Mouse (Mus musculus): Measurements from ENCODE around the gene 1700102P08Rik.

The 1700102P08Rik gene

DNA sequence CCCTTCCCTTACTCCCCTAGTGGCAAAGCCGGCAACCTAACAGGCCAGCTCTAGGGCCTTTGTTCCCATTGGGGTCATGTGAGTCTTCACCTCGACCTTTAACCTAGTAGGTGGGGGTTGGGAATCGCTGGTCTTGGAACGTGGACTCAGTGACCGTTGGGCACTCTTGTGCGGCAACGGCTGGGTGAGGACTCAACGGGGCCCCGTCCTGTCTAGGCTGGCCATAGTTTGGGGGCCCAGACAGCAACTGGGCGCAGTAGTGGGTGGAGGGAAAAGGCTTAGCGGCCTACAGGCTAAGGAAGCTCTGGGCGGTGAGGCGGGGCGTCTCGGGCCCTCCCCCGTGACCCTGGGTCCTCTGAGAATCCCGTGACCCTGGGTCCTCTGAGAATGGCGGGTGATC lies at the start of gene 1700102P08Rik:
TSS of gene 1700102P08Rik (plus strand) at position 130 of the 400 bp plus-strand sequence.
- DNase-seq: no peak

DNA sequence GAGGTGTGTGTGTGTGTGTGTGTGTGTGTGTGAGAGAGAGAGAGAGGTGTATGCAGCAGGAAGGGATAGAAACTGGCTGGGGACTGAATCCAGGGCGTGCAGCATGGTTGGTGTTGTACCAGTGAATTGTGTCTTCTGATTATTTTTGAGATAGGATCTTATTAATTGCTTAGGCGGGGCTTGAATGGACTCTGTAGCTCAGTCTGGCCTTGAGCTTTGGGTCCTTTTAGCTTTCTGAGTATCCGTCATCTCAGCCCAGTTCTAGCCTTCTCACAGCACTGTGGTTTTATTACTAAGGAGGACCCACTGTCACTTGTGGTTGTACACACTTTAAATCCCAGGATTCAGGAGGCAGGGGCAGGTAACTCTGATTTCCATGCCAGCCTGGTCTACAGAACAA lies 49.3 kb upstream of the 1700102P08Rik start:
- DNase-seq: no peak

GRCm38 (mm10) chr9:108343835-108344234 lies 48.8 kb upstream of the 1700102P08Rik start:
- DNase-seq: no peak

GRCm38 (mm10) chr9:108344471-108344870 lies 48.1 kb upstream of the 1700102P08Rik start:
- DNase-seq: no peak

GRCm38 (mm10) chr9:108347024-108347423 lies 45.6 kb upstream of the 1700102P08Rik start:
- DNase-seq: no peak

GRCm38 (mm10) chr9:108347540-108348289 lies 44.9 kb upstream of the 1700102P08Rik start, which contains the start of gene Usp4:
TSS of gene Usp4 (plus strand) at chr9:108347853.
- DNase-seq: peak; percentile 84

DNA sequence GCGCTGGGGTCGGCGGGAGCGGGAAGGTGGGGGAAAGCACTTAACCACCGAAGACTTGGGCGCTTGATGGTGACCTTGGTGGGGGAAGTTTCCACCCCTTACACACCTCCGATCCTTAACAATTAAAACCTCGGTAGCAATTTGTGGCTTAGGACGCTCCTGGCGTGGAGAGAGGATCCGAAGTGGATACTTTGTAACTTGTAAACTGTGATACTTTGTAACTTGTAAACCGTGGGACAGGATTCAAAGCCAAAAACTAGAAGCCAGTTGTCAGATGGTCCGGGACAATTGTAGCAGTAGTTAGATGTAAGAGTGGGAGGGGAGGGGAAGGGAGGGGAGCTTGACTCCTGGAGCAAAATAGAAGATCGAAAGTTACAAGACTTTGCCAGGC lies 44.3 kb upstream of the 1700102P08Rik start:
- DNase-seq: no peak

DNA sequence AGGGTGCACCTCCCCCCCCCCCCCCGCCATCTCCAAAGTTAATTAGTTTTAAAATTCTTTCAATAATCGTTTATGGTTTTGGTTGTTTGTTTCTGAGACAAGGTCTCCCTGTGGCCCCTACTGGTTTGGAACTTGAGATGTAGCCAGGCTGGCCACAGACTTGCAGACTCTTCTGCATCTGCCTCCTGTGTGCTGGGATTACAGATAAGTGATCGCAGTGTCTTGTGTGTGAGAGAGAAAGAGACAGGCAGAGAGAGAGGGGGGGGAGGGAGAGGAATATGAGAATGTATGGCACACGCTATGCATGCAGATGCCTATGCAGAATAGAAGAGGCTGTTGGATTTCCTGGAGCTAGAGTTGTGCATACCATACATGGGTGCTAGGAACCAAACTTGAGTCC lies 42.9 kb upstream of the 1700102P08Rik start:
- no peak for DNase-seq

GRCm38 (mm10) chr9:108378234-108378633 lies 14.4 kb upstream of the 1700102P08Rik start:
- no peak for DNase-seq

DNA sequence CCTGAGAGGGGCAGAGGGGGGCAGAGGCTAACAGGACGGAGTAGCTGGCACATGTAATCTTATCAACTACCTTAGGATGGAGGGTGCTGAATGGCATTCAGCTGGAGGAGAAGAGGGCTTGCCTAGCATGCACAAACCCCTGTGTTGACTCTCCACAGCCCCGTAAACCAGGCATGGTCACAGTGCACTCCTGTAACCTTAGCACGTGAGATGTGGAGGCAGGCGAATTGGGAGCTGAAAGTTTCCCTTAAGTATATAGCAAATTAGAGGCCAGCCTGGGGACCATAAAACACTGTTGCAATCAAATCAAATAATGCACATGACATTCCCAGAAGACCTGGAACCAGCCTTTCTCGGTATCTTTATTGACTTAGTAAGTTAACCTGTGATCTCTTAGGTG lies 13.9 kb upstream of the 1700102P08Rik start:
- no peak for DNase-seq

DNA sequence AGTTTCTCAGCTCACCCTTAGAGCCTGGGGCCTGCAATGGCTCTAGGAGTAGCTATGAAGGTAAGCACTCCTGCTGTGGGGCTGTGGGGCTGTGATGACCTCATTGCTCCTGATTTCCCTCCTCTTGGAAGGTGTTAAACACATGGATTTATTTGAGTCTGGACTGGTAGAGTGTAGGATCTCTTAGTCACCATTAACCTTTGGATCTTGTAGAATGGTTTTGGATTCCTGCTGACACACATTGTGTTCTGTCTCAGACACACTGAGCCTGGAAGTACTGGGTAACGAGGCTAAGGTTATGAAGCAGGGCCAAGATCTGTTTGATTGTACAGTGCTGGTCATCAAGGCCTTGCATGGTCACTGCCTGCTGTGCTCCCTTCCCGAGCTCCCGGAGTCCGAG lies 13.3 kb upstream of the 1700102P08Rik start:
- DNase-seq: no peak

DNA sequence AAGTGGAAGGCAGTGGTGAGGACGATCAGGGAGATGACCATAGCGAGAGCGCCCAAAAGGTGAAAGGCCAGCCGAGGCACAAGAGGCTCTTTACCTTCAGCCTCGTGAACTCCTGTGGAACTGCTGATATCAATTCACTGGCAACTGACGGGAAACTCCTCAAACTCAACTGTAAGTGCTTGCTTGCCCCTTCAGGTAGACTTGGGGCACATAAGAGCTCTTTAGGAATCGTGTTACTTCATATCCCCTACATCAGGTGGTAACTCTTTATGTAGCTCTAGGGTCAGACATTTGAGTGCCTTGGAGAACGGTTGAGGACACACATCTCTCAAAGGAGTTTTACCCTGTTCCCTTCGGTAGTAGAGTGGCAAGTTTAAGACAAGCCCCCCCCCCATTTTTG lies 11.2 kb upstream of the 1700102P08Rik start:
- DNase-seq: no peak

- DNase-seq: no peak
These were observed 7.6 kb upstream of the 1700102P08Rik start for GRCm38 (mm10) chr9:108385006-108385405.

DNA sequence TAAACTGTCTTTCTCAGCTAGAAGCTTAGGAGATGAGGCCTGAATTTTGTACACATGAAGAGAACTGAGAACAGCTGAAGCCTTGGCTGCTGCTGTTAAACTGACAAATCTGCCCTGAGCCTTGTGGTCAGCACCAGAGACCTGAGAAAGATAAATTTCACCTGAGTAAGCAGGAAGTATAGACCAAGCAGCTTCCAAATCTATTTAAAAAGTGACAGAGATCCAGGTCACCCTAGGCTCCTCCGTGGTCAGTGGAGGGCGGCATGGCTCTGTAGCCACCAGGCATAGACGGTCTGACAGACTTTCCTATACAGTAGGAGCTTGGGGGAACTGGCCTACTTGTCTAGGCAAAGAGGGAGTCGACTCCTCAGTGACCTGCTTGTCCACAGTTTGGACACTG lies 5.8 kb upstream of the 1700102P08Rik start:
- DNase-seq: no peak

DNA sequence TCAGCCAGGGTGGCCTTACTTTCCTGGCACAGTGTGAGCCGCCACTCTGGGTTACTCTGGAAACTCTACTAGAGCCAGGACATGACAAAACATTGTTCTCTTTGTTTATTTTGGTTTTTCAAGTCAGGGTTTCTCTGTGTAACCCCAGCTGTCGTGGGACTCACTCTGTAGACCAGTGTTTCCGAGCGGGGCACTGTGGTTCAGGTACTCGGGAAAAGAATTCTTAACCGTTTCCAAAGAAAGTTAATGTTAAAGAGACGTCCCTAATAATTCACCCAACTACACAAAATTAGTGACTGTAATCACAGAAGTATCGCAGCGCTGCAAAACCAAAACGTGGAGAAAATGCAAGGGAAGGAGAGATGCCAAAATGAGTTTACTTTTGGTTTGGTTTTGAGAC lies 4.0 kb upstream of the 1700102P08Rik start:
- no peak for DNase-seq

DNA sequence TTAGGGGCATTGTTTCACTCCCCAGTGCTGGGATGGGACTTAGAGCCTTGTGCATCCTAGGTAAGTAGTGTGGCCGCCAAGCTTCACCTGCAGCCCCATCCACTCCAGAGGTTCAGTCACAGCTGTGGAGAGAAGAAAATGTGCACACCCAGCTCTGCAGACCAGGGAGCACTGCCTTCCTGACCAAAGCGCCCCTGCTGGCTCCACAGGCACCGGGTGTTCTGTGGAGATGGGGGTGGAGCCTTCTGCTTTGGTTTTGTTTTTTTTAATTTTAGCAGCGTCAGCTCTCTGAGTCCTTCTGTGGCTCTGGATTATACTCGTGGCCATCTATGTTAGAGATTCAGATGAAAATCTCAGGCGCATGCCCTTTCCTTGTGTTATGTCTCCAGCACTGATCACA lies 3.4 kb upstream of the 1700102P08Rik start:
- DNase-seq: no peak

DNA sequence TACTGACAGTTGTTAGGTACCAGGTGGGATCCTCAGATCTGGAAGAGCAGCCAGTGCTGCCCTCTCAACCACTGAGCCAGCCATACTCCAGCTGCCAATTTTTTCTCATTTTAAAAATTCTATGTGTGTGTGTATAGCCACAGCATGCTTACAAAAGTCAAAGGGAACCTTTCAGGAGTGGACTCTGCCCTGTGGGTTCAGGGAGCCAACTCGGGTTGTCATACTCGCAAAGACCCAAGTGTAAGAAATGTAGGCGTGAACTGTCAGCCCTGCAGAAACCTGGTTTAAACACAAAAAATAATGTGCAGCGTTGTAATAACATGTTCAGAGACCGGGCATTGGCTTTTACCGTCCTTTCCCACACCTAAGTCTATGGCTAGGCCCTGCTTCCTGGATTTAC lies 1.6 kb downstream of the 1700102P08Rik start:
- no peak for DNase-seq

DNA sequence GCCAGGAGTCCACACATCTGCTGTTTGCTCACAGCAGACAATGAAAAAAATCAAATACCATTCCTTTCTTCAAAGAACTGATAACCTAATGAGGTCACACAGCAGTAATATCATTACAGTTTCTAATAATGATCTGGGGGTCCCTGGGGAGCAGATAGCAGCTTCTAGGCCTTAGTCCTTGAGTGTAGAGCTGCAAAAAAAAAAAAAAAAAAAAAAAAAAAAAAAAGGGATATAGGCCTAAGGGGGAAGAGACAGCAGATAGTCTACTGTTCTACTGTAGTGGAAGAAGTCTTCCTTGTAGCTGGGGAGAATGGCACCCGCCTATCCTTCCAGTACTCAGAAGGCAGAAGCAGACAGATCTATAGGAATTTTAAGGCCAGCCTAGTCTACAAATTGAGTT lies 2.8 kb downstream of the 1700102P08Rik start:
- DNase-seq: no peak

- DNase-seq: peak; percentile 25
These were observed 5.7 kb downstream of the 1700102P08Rik start for GRCm38 (mm10) chr9:108398324-108398723.

GRCm38 (mm10) chr9:108401186-108401960 lies 8.8 kb downstream of the 1700102P08Rik start:
- peak; percentile 59 for DNase-seq

DNA sequence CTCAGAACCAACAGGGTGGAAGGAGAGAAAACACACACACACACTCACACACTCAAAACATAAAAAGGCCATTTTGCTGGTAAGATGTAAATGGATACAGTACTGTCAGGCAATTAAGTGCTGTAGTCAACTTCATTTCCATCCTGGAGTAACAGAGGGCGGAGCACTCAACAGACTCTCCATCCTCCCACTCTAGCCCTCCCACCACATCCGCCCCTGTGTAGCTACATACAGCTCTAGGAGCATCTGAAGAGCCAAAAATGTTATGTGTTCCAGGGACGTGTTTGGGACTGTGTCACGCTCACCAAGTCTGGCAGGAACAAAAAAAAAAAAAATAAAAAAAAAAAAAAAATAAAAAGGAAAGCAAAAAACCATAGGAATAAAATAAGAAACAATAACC lies 10.5 kb downstream of the 1700102P08Rik start:
- DNase-seq: no peak

- no peak for DNase-seq
These were observed 11.8 kb downstream of the 1700102P08Rik start for GRCm38 (mm10) chr9:108404451-108404850.

DNA sequence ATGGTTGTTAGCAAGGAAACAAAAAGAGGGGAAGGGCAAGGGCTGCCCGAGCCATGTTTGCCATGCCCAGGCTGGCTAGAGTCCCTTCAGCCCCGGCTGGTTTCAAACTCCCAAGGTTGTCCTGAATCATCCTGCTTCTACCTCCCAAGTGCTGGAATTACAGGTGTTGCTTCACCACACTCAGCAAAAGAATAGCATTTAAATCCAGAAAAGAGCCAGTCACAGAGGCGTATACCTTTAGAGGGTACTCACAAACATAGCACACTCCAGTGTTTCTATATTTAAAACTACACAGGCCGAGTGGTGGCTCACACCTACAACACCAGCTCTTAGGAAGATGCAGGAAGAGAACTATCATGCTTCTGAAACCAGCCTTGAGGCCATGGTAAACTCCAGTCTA lies 16.9 kb downstream of the 1700102P08Rik start:
- no peak for DNase-seq

DNA sequence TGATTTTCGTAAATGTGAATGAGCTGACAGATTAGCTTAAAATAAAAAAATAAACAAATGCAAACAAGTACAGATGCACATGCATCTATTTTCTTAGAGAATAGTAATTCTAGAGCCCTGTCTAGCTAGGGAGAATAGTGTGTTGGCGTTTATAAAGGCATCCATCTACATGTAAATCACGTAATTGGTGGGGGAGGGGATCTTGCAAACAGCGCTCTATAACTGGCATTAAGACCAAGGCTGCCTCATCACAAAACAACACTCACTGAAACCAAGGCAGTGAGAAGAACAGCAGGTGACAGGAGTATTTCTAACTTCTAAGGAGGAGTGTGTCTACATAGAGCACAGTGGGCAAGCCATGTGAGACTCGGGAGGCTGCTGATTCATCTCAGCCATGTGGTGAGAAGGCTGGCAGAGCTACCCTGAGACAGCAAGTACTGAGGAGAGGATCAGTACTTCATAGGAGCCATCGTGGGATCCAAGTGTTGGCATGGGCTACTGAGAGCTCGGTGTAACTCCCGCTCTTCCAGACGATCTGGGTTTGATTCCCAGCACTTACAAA lies 18.9 kb downstream of the 1700102P08Rik start:
- DNase-seq: no peak
